In genomic region chr9:20978409-20979095, GRCm38 (mm10) we compare ENCODE assay signal across 14 mouse cellular contexts. TPM values are rescaled to one million over a fixed set of nuclear protein-coding genes. Genes with fewer than 3 reads are reported as not detected.
A peak's percentile ranks its signal among the peaks of the same experiment; 100 is the strongest.
DNase-seq lines count a peak whose midpoint lies in the region; ATAC-seq and TF ChIP-seq lines count a peak whose summit lies in the region.
"Had no signal": no experiment of that assay in that cellular context is flagged by ENCODE, and none has a peak within 500 bp of the region (broad histone marks: within the 10 kb centered on the region; RNA-seq: fewer than 3 reads in every experiment).

No protein-coding gene starts in this region.

- peak overlapping the region; percentile 51; the same call in 1 of the 2 replicates for H3K27ac ChIP-seq in kidney, embryonic 14.5 days (ENCODE audit: low read depth, low read length)
- H3K27ac ChIP-seq in ES-E14 (ENCODE audit: insufficient read depth, low read depth, low read length, poor library complexity, severe bottlenecking): peak overlapping the region; percentile 95
- H3K27ac ChIP-seq in embryonic facial prominence, embryonic 14.5 days (replicated peaks; ENCODE audit: low read depth, low read length): peak overlapping the region; percentile 54
- H3K27ac ChIP-seq: hindbrain, embryonic 12.5 days; kidney, postnatal 0 days had no signal

- no peak overlapping the region for H3K4me3 ChIP-seq in kidney, embryonic 14.5 days (ENCODE audit: low read length)
- H3K4me3 ChIP-seq in ES-E14 (ENCODE audit: insufficient read depth in 1 of 2, low read depth in 1 of 2, low read length in 2 of 2, poor library complexity in 1 of 2, severe bottlenecking in 1 of 2): peak overlapping the region in 1 of 2 experiments; percentile 2; a peak in 1 of 4 replicates
- no peak overlapping the region for H3K4me3 ChIP-seq in embryonic facial prominence, embryonic 14.5 days (ENCODE audit: low read depth, low read length)
- H3K4me3 ChIP-seq: hindbrain, embryonic 12.5 days; myocyte had no signal

- H3K27me3 ChIP-seq in kidney, embryonic 14.5 days (ENCODE audit: control insufficient read depth, insufficient read depth, low read length): no peaks in the 10 kb centered on the region
- no peaks in the 10 kb centered on the region for H3K27me3 ChIP-seq in embryonic facial prominence, embryonic 14.5 days (replicated peaks; ENCODE audit: control insufficient read depth, insufficient read depth, low read length)

- in situ Hi-C loops in ES-E14 (cut with MboI; ENCODE audit: low sequenced_read_pairs in 2 of 2, unreplicated experiment in 2 of 2): no loop called here

- H3K4me1 ChIP-seq in kidney, embryonic 14.5 days (ENCODE audit: control insufficient read depth, insufficient read depth, low read length): peaks cover 18% of the 10 kb centered on the region
- peaks cover 19 to 28% of the 10 kb centered on the region in 2 experiments for H3K4me1 ChIP-seq in ES-E14 (ENCODE audit: control insufficient read depth in 2 of 2, insufficient read depth in 2 of 2, low read length in 2 of 2, poor library complexity in 1 of 2)
- peaks cover 21% of the 10 kb centered on the region for H3K4me1 ChIP-seq in embryonic facial prominence, embryonic 14.5 days (ENCODE audit: control insufficient read depth, insufficient read depth, low read length)

- H3K36me3 ChIP-seq in kidney, embryonic 14.5 days (ENCODE audit: control insufficient read depth, insufficient read depth, low read length): no peaks in the 10 kb centered on the region
- no peaks in the 10 kb centered on the region for H3K36me3 ChIP-seq in ES-E14 (ENCODE audit: control insufficient read depth, insufficient read depth, low read length, poor library complexity, severe bottlenecking)
- H3K36me3 ChIP-seq in embryonic facial prominence, embryonic 14.5 days (ENCODE audit: control insufficient read depth, insufficient read depth, low read length): no peaks in the 10 kb centered on the region
- H3K36me3 ChIP-seq: hindbrain, embryonic 12.5 days had no signal

- H3K9me3 ChIP-seq in kidney, embryonic 14.5 days (ENCODE audit: control insufficient read depth, low read length): no peaks in the 10 kb centered on the region
- H3K9me3 ChIP-seq in ES-E14 (ENCODE audit: control insufficient read depth, insufficient read depth, low read depth, low read length): no peaks in the 10 kb centered on the region
- no peaks in the 10 kb centered on the region for H3K9me3 ChIP-seq in embryonic facial prominence, embryonic 14.5 days (ENCODE audit: control insufficient read depth, low read length)
- H3K9me3 ChIP-seq: hindbrain, embryonic 12.5 days had no signal

- no peak for ATAC-seq in kidney, embryonic 14.5 days (ENCODE audit: low FRiP score, low TSS enrichment)
- ATAC-seq in embryonic facial prominence, embryonic 14.5 days (ENCODE audit: low read depth): no peak

- no peak overlapping the region for H3K4me2 ChIP-seq in kidney, embryonic 14.5 days (replicated peaks; ENCODE audit: low read depth, low read length)
- H3K4me2 ChIP-seq in embryonic facial prominence, embryonic 14.5 days (ENCODE audit: low read depth, low read length): no peak overlapping the region
- H3K4me2 ChIP-seq: hindbrain, embryonic 12.5 days had no signal

- no peak overlapping the region for H3K9ac ChIP-seq in kidney, embryonic 14.5 days (ENCODE audit: low read depth, low read length)
- H3K9ac ChIP-seq in ES-E14 (ENCODE audit: insufficient read depth, low read depth, low read length, poor library complexity, severe bottlenecking): peak overlapping the region; percentile 36; the same call in 1 of the 2 replicates
- H3K9ac ChIP-seq in embryonic facial prominence, embryonic 14.5 days (ENCODE audit: low read depth, low read length): no peak overlapping the region
- H3K9ac ChIP-seq: hindbrain, embryonic 12.5 days had no signal

- no peak for DNase-seq in kidney, adult 9 months
- DNase-seq in ES-E14 (ENCODE audit: low read depth, low spot score): no peak
- DNase-seq in embryonic facial prominence, embryonic 14.5 days (ENCODE audit: low spot score): peak; percentile 30
- DNase-seq in lung, postnatal 10 days: peak; percentile 37
- no peak for DNase-seq in spleen, adult 12 weeks (ENCODE audit: low spot score)
- DNase-seq in left cerebral cortex, adult 9 months (ENCODE audit: low spot score in 2 of 2): no peak
- DNase-seq in gastrocnemius, adult 8-10 months (ENCODE audit: low spot score in 2 of 2): no peak
- DNase-seq: cerebellum, postnatal 25 days; layer of hippocampus, postnatal 36 days; thymus, postnatal 36 days had no signal

- WGBS in kidney, embryonic 14.5 days: 62% methylated on average over 10 of the region's 10 CpGs
- 61% methylated on average over 10 of the region's 10 CpGs for WGBS in embryonic facial prominence, embryonic 14.5 days

TF ChIP-seq in ES-E14, 5 proteins besides CTCF, POLR2A, EP300 and RAD21:
- TF ChIP-seq ZC3H11A (IDR thresholded peaks at IDR 0.05; ENCODE audit: borderline replicate concordance, low read depth, low read length) (no peak), ZNF384 (IDR thresholded peaks at IDR 0.05; ENCODE audit: low read depth, low read length) (no peak), HCFC1 (IDR thresholded peaks at IDR 0.05; ENCODE audit: borderline replicate concordance, insufficient read depth, low read length) (no peak), MAFK (IDR thresholded peaks at IDR 0.05; ENCODE audit: insufficient read depth, low read depth, low read length) (no peak), CHD2 (IDR thresholded peaks at IDR 0.05; ENCODE audit: low read depth, low read length) (no peak)

RNA-seq across cellular contexts. Expression of gene S1pr2, which starts 2.0 kb away (rescaled TPM):
- polyA plus RNA-seq in kidney, embryonic 14.5 days (2014; fragmentation: Nextera tagmentation; extraction: Ambion mirVana): 26.7 and 36.1 TPM in 2 replicates
- 35.7 and 62.4 TPM in 2 replicates for total RNA-seq in ES-E14 (2012; rRNA removed)
- 54.5 and 59.6 TPM in 2 replicates for polyA plus RNA-seq in embryonic facial prominence, embryonic 14.5 days (2014; fragmentation: Nextera tagmentation; extraction: Ambion mirVana)
- 1 to 10 TPM in 1 of 4 experiments, under 1 TPM in 3; 0.46 to 1.1 (median 0.74) TPM for total RNA-seq in gastrocnemius, adult 8-10 months (2022)

RNA-seq across cellular contexts. Expression of gene Dnmt1, which starts 18.9 kb away (rescaled TPM):
- polyA plus RNA-seq in kidney, embryonic 14.5 days (2014; fragmentation: Nextera tagmentation; extraction: Ambion mirVana): 71.8 and 87.1 TPM in 2 replicates
- 122 and 124 TPM in 2 replicates for total RNA-seq in ES-E14 (2012; rRNA removed)
- 46.8 and 56.5 TPM in 2 replicates for polyA plus RNA-seq in embryonic facial prominence, embryonic 14.5 days (2014; fragmentation: Nextera tagmentation; extraction: Ambion mirVana)
- 1 to 10 TPM; 5.5 to 6.0 (median 5.8) TPM for total RNA-seq in gastrocnemius, adult 8-10 months (2022)

RNA-seq across cellular contexts. Expression of gene Mrpl4, which starts 24.0 kb away (rescaled TPM):
- polyA plus RNA-seq in kidney, embryonic 14.5 days (2014; fragmentation: Nextera tagmentation; extraction: Ambion mirVana): 145 and 146 TPM in 2 replicates
- total RNA-seq in ES-E14 (2012; rRNA removed): 80.8 and 89.5 TPM in 2 replicates
- polyA plus RNA-seq in embryonic facial prominence, embryonic 14.5 days (2014; fragmentation: Nextera tagmentation; extraction: Ambion mirVana): 110 and 119 TPM in 2 replicates
- 10 to 100 TPM; 53.7 to 58.9 (median 55.7) TPM for total RNA-seq in gastrocnemius, adult 8-10 months (2022)

RNA-seq across cellular contexts. Expression of gene Icam1, which starts 37.2 kb away (rescaled TPM):
- 7.1 and 10.3 TPM in 2 replicates for polyA plus RNA-seq in kidney, embryonic 14.5 days (2014; fragmentation: Nextera tagmentation; extraction: Ambion mirVana)
- total RNA-seq in ES-E14 (2012; rRNA removed): 153 and 310 TPM in 2 replicates
- 18.6 and 20.0 TPM in 2 replicates for polyA plus RNA-seq in embryonic facial prominence, embryonic 14.5 days (2014; fragmentation: Nextera tagmentation; extraction: Ambion mirVana)
- 1 to 10 TPM; 1.3 to 2.3 (median 1.4) TPM for total RNA-seq in gastrocnemius, adult 8-10 months (2022)

RNA-seq across cellular contexts. Expression of gene Icam4, which starts 50.6 kb away (rescaled TPM):
- 0.45 and 0.49 TPM in 2 replicates for polyA plus RNA-seq in kidney, embryonic 14.5 days (2014; fragmentation: Nextera tagmentation; extraction: Ambion mirVana)
- total RNA-seq in ES-E14 (2012; rRNA removed): 1.5 and 3.1 TPM in 2 replicates
- polyA plus RNA-seq in embryonic facial prominence, embryonic 14.5 days (2014; fragmentation: Nextera tagmentation; extraction: Ambion mirVana): 0.65 and 0.69 TPM in 2 replicates
- 1 to 10 TPM; 1.3 to 2.7 (median 1.8) TPM for total RNA-seq in gastrocnemius, adult 8-10 months (2022)

Comparison
In these comparisons a context has a peak if more than half of its experiments do, and no peak if none do; other contexts are left out.
1. DNase-seq: peak in embryonic facial prominence, embryonic 14.5 days (single experiment) and lung, postnatal 10 days (single experiment); none in kidney, adult 9 months (single experiment), ES-E14 (single experiment), spleen, adult 12 weeks (single experiment), left cerebral cortex, adult 9 months (0 of 2) and gastrocnemius, adult 8-10 months (0 of 2).
2. RNA of gene S1pr2, which starts 2.0 kb away (total RNA-seq): 35.7 to 62.4 TPM in ES-E14; 0.46 to 1.1 TPM in gastrocnemius, adult 8-10 months; every median in the first group is over 10 times any median in the second.
3. RNA of gene Dnmt1, which starts 18.9 kb away (total RNA-seq): 122 to 124 TPM in ES-E14; 5.5 to 6.0 TPM in gastrocnemius, adult 8-10 months; every median in the first group is over 10 times any median in the second.
4. Peak in every context shown above with its lines, with median percentiles within 50 percentile points of each other: H3K27ac ChIP-seq.